Mouse (Mus musculus): ENCODE measurements around the gene Rras2. TPM values are rescaled to one million over a fixed set of nuclear protein-coding genes. Genes with fewer than 3 reads are reported as not detected.

Rras2 gene
- polyA plus RNA-seq, 1 experiment from 2014 or later, result 8.1 TPM

GRCm38 (mm10) chr7:114071851-114072616 is 45.5 kb downstream of the Rras2 start:
- DNase-seq (no peak), ATAC-seq (no peak)
- no peak overlapping the region for H3K4me2 ChIP-seq (ENCODE audit: low read depth, low read length)
- H3K4me3 ChIP-seq (ENCODE audit: low read depth, low read length), result no peak overlapping the region
- H3K9ac ChIP-seq (replicated peaks), result no peak overlapping the region
- 0 out of 2 replicates have a peak, but pooled peaks cover 9% of the 10 kb centered on the region for H3K4me1 ChIP-seq (ENCODE audit: insufficient read depth)
- no peaks in the 10 kb centered on the region for H3K27me3 ChIP-seq (ENCODE audit: insufficient read depth, low read length)
- WGBS (ENCODE audit: insufficient replicate concordance), result 39% methylated on average over 13 of the region's 13 CpGs
- no peaks in the 10 kb centered on the region for H3K36me3 ChIP-seq (replicated peaks; ENCODE audit: insufficient read depth, low read length)
- TF ChIP-seq EP300 (IDR thresholded peaks at IDR 0.05; ENCODE audit: low read depth) (no peak), CTCF (IDR thresholded peaks at IDR 0.05; ENCODE audit: low read depth) (no peak)
- peak overlapping the region; percentile 35; the same call in 1 of the 2 replicates for H3K27ac ChIP-seq (ENCODE audit: low read depth)
- H3K9me3 ChIP-seq (ENCODE audit: low read length), result no peaks in the 10 kb centered on the region

GRCm38 (mm10) chr7:114071395-114071794 is 46.2 kb downstream of the Rras2 start:
- Histone ChIP-seq H3K4me3 (ENCODE audit: low read depth, low read length) (no peak overlapping the region), H3K27ac (ENCODE audit: low read depth) (no peak overlapping the region), H3K4me1 (ENCODE audit: insufficient read depth) (peaks cover 11% of the 10 kb centered on the region), H3K4me2 (ENCODE audit: low read depth, low read length) (no peak overlapping the region), H3K9me3 (ENCODE audit: low read length) (no peaks in the 10 kb centered on the region), H3K27me3 (ENCODE audit: insufficient read depth, low read length) (no peaks in the 10 kb centered on the region), H3K36me3 (replicated peaks; ENCODE audit: insufficient read depth, low read length) (no peaks in the 10 kb centered on the region), H3K9ac (replicated peaks) (no peak overlapping the region)
- no peak for DNase-seq
- 77% methylated on average over 5 of the region's 5 CpGs for WGBS (ENCODE audit: insufficient replicate concordance)
- no peak for TF ChIP-seq CTCF (IDR thresholded peaks at IDR 0.05; ENCODE audit: low read depth)
- TF ChIP-seq EP300 (IDR thresholded peaks at IDR 0.05; ENCODE audit: low read depth), result no peak
- ATAC-seq, result no peak

GRCm38 (mm10) chr7:114070458-114070840 is 47.1 kb downstream of the Rras2 start:
- no peaks in the 10 kb centered on the region for H3K9me3 ChIP-seq (ENCODE audit: low read length)
- H3K4me3 ChIP-seq (ENCODE audit: low read depth, low read length), result no peak overlapping the region
- TF ChIP-seq CTCF (IDR thresholded peaks at IDR 0.05; ENCODE audit: low read depth) (no peak), EP300 (IDR thresholded peaks at IDR 0.05; ENCODE audit: low read depth) (no peak)
- no peaks in the 10 kb centered on the region for H3K27me3 ChIP-seq (ENCODE audit: insufficient read depth, low read length)
- WGBS (ENCODE audit: insufficient replicate concordance), result 66% methylated on average over 3 of the region's 3 CpGs
- H3K27ac ChIP-seq (ENCODE audit: low read depth), result no peak overlapping the region
- H3K9ac ChIP-seq (replicated peaks), result no peak overlapping the region
- DNase-seq, result no peak
- no peak overlapping the region for H3K4me2 ChIP-seq (ENCODE audit: low read depth, low read length)
- peaks cover 21% of the 10 kb centered on the region for H3K4me1 ChIP-seq (ENCODE audit: insufficient read depth)
- H3K36me3 ChIP-seq (replicated peaks; ENCODE audit: insufficient read depth, low read length), result no peaks in the 10 kb centered on the region
- ATAC-seq, result no peak

GRCm38 (mm10) chr7:114069726-114070457 is 47.7 kb downstream of the Rras2 start:
- Histone ChIP-seq H3K9me3 (ENCODE audit: low read length) (no peaks in the 10 kb centered on the region), H3K4me1 (ENCODE audit: insufficient read depth) (peaks cover 26% of the 10 kb centered on the region), H3K9ac (replicated peaks) (no peak overlapping the region), H3K4me2 (ENCODE audit: low read depth, low read length) (no peak overlapping the region), H3K27ac (ENCODE audit: low read depth) (no peak overlapping the region), H3K27me3 (ENCODE audit: insufficient read depth, low read length) (no peaks in the 10 kb centered on the region), H3K36me3 (replicated peaks; ENCODE audit: insufficient read depth, low read length) (no peaks in the 10 kb centered on the region), H3K4me3 (ENCODE audit: low read depth, low read length) (no peak overlapping the region)
- 61% methylated on average over 11 of the region's 11 CpGs for WGBS (ENCODE audit: insufficient replicate concordance)
- TF ChIP-seq EP300 (IDR thresholded peaks at IDR 0.05; ENCODE audit: low read depth) (no peak), CTCF (IDR thresholded peaks at IDR 0.05; ENCODE audit: low read depth) (no peak)
- DNase-seq, result no peak
- no peak for ATAC-seq

GRCm38 (mm10) chr7:114068956-114069533 is 48.5 kb downstream of the Rras2 start:
- H3K4me3 ChIP-seq (ENCODE audit: low read depth, low read length), result no peak overlapping the region
- TF ChIP-seq CTCF (IDR thresholded peaks at IDR 0.05; ENCODE audit: low read depth) (no peak), EP300 (IDR thresholded peaks at IDR 0.05; ENCODE audit: low read depth) (no peak)
- no peaks in the 10 kb centered on the region for H3K27me3 ChIP-seq (ENCODE audit: insufficient read depth, low read length)
- no peak overlapping the region for H3K4me2 ChIP-seq (ENCODE audit: low read depth, low read length)
- WGBS (ENCODE audit: insufficient replicate concordance), result 44% methylated on average over 11 of the region's 11 CpGs
- H3K9ac ChIP-seq (replicated peaks), result no peak overlapping the region
- H3K9me3 ChIP-seq (ENCODE audit: low read length), result no peaks in the 10 kb centered on the region
- peaks cover 26% of the 10 kb centered on the region for H3K4me1 ChIP-seq (ENCODE audit: insufficient read depth)
- H3K27ac ChIP-seq (ENCODE audit: low read depth), result no peak overlapping the region
- ATAC-seq, result no peak
- no peaks in the 10 kb centered on the region for H3K36me3 ChIP-seq (replicated peaks; ENCODE audit: insufficient read depth, low read length)
- no peak for DNase-seq

Measured in liver, postnatal 0 days (tissue).